Mouse (Mus musculus) embryonic facial prominence, embryonic 12.5 days (tissue): Measurements from ENCODE around the gene Cotl1. TPM values are rescaled to one million over a fixed set of nuclear protein-coding genes. Genes with fewer than 3 reads are reported as not detected.

Experiments used
- ATAC-seq: fragments of 200-750 bp; cut with Nextera tagmentation; 2 replicates; pipeline ENCODE4 v1.8.0; 2017; ENCODE audit not compliant: insufficient number of reproducible peaks, insufficient read depth, low FRiP score, low TSS enrichment
- H3K27ac ChIP-seq: fragments of 300-500 bp; sonication (generic); 2 replicates; pipeline ENCODE4 v1.5.1; 2016; ENCODE audit warnings: mild to moderate bottlenecking
- H3K27me3 ChIP-seq: fragments of 300-500 bp; sonication (generic); 2 replicates; pipeline ENCODE4 v1.6.1; 2016; ENCODE audit warnings: mild to moderate bottlenecking, moderate library complexity
- H3K36me3 ChIP-seq: fragments of 300-500 bp; sonication (generic); 2 replicates; pipeline ENCODE4 v1.6.1; 2016; ENCODE audit warnings: mild to moderate bottlenecking
- H3K4me1 ChIP-seq: fragments of 300-500 bp; sonication (generic); 2 replicates; pipeline ENCODE4 v1.6.1; 2016
- H3K4me2 ChIP-seq: fragments of 300-500 bp; sonication (generic); replicated peaks from 2 replicates; pipeline ENCODE4 v1.6.1; 2016; ENCODE audit warnings: mild to moderate bottlenecking, moderate library complexity
- H3K4me3 ChIP-seq: fragments of 300-500 bp; sonication (generic); 2 replicates; pipeline ENCODE4 v1.5.1; 2016; ENCODE audit warnings: mild to moderate bottlenecking
- H3K9ac ChIP-seq: fragments of 300-500 bp; sonication (generic); 2 replicates; pipeline ENCODE4 v1.6.1; 2016; ENCODE audit warnings: mild to moderate bottlenecking, moderate library complexity
- H3K9me3 ChIP-seq: fragments of 300-500 bp; sonication (generic); 2 replicates; pipeline ENCODE4 v1.6.1; 2016; ENCODE audit warnings: mild to moderate bottlenecking, moderate library complexity
- WGBS: fragments of 180-500 bp; shearing (Covaris S2); methylation state at CpG from one replicate; pipeline ENCODE4 v1.1.7; 2016; 5-methylcytosine and 5-hydroxymethylcytosine counted together
- polyA plus RNA-seq: library from polyadenylated mRNA; unstranded; fragments of >200 nt; fragmentation: Nextera tagmentation; extraction: Ambion mirVana; gene quantifications from 2 replicates; pipeline ENCODE4 v1.2.1, GENCODE M21; 2016

The Cotl1 gene
- polyA plus RNA-seq, 1 experiment from 2014 or later = 85.9 TPM

DNA sequence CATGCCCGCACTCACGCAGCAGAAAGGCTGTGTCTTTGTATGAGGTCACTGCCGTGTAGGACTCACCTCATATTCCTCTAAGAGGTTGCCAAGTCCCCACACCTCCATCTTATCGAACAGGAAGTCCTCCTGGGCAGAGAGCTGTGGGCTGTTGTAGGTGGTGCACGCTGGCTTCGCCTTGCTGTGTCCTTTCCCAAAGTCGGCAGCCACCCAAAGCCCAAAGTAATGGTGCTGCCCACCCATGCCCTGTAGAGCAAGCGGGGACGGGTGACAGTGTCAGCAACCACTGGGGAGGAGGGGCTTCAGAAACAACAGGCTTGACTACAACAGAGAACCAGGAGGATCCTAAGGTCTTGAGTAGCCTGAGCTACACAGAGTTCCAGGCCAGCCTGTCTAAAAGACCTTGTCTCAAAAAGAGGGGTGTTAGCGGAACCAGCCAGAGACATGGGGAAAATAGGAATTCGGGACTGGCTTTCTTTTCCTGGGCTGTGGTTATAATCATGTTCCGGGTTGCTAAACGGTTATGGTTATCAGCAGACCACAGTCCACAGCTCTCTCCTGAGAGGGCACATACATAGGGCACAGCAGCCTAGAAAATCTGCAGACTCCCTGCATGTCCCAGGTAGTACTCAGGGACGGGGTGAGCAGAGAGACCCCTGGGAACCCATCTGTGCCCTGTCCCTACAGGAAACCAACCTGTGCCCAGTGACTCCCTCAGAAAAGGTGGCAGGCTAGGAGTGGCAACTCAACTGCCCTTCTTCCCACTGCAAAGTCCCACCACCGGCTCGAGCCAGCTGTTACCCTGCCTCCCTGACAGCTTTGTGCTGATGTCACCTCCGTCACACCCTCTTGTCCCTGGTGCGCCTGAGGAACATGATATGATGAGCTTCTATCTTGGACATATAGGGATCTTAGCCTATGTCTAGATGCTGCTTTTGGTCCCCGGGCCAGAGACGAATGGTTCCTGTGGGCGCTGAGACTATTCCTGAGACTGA, 77.8 kb downstream of the Cotl1 start:
- 90% methylated on average over 21 of the region's 21 CpGs for WGBS

GRCm38 (mm10) chr8:119761692-119762091, 78.7 kb downstream of the Cotl1 start:
- Histone ChIP-seq H3K36me3 (peaks cover 11% of the 10 kb centered on the region; the same call in 1 of the 2 replicates), H3K27me3 (no peaks in the 10 kb centered on the region), H3K9me3 (no peaks in the 10 kb centered on the region), H3K9ac (no peak overlapping the region), H3K27ac (no peak overlapping the region), H3K4me1 (no peaks in the 10 kb centered on the region), H3K4me3 (no peak overlapping the region), H3K4me2 (no peak overlapping the region)
- ATAC-seq = no peak
- WGBS = 89% methylated on average over 11 of the region's 11 CpGs

More for the DNA sequence above, 77.8 kb downstream of the Cotl1 start:
- no peak for ATAC-seq
- Histone ChIP-seq H3K27ac (no peak overlapping the region), H3K36me3 (peaks cover 18% of the 10 kb centered on the region; the same call in 1 of the 2 replicates), H3K4me3 (no peak overlapping the region), H3K9ac (no peak overlapping the region), H3K4me1 (no peaks in the 10 kb centered on the region), H3K27me3 (no peaks in the 10 kb centered on the region), H3K4me2 (no peak overlapping the region), H3K9me3 (no peaks in the 10 kb centered on the region)

Other genes starting within 250 kb of the Cotl1 start
- 15.2 and 15.5 TPM in 2 replicates for gene Taf1c, start 235.3 kb downstream of the Cotl1 start, polyA plus RNA-seq
- gene Adad2, start 227.8 kb downstream of the Cotl1 start, polyA plus RNA-seq = 0.10 and 0.23 TPM in 2 replicates
- 0.08 and 0.11 TPM in 2 replicates for gene Kcng4, start 204.9 kb downstream of the Cotl1 start, polyA plus RNA-seq
- gene Wfdc1, start 174.2 kb downstream of the Cotl1 start, polyA plus RNA-seq = 4.3 and 5.6 TPM in 2 replicates
- gene Atp2c2, start 140.5 kb downstream of the Cotl1 start, polyA plus RNA-seq = 1.1 and 1.9 TPM in 2 replicates
- gene Tldc1, start 62.1 kb downstream of the Cotl1 start, polyA plus RNA-seq = 11.6 and 14.4 TPM in 2 replicates
- 11.0 and 12.5 TPM in 2 replicates for gene Klhl36, start 21.7 kb upstream of the Cotl1 start, polyA plus RNA-seq
- gene Usp10, start 69.8 kb upstream of the Cotl1 start, polyA plus RNA-seq = 154 TPM in 2 replicates
- gene Gm20388, start 70.3 kb upstream of the Cotl1 start, polyA plus RNA-seq = 0.31 TPM in 1 of 2 replicates, not detected in the other
- 6.7 and 7.1 TPM in 2 replicates for gene Crispld2, start 151.9 kb upstream of the Cotl1 start, polyA plus RNA-seq